Mouse (Mus musculus): ENCODE measurements around the gene Bche. TPM values are rescaled to one million over a fixed set of nuclear protein-coding genes. Genes with fewer than 3 reads are reported as not detected.

Bche gene
- 1.7 and 1.9 TPM in 2 replicates for polyA plus RNA-seq (2012; rRNA removed)

- peak within 1 kb of the TSS; percentile 24 for H3K4me3 ChIP-seq (ENCODE audit: insufficient read depth, low read length)
- H3K4me1 ChIP-seq (ENCODE audit: control insufficient read depth, insufficient read depth, low read length), result no peaks in the 10 kb centered on the region
- TF ChIP-seq POLR2A (IDR thresholded peaks at IDR 0.05; ENCODE audit: extremely low read depth, insufficient read depth, low read length), result no peak
- no peak within 1 kb of the TSS for H3K27ac ChIP-seq (ENCODE audit: insufficient read depth, low read length)
Measured at GRCm38 (mm10) chr3:73708410-73708714, at the start of gene Bche. Gene Bche (minus strand): TSS chr3:73708415.

- no peak for TF ChIP-seq POLR2A (IDR thresholded peaks at IDR 0.05; ENCODE audit: extremely low read depth, insufficient read depth, low read length)
- TF ChIP-seq CTCF (IDR thresholded peaks at IDR 0.05; ENCODE audit: extremely low read depth, insufficient read depth, low read length), result no peak
- no peak overlapping the region for H3K27ac ChIP-seq (ENCODE audit: insufficient read depth, low read length)
- H3K4me3 ChIP-seq (ENCODE audit: insufficient read depth, low read length), result no peak overlapping the region
- H3K4me1 ChIP-seq (ENCODE audit: control insufficient read depth, insufficient read depth, low read length), result no peaks in the 10 kb centered on the region
Measured at GRCm38 (mm10) chr3:73741998-73742397, 33.8 kb upstream of the Bche start.

GRCm38 (mm10) chr3:73731677-73732076, 23.5 kb upstream of the Bche start:
- Histone ChIP-seq H3K4me1 (ENCODE audit: control insufficient read depth, insufficient read depth, low read length) (no peaks in the 10 kb centered on the region; the same call in 1 of the 2 replicates), H3K4me3 (ENCODE audit: insufficient read depth, low read length) (no peak overlapping the region), H3K27ac (ENCODE audit: insufficient read depth, low read length) (no peak overlapping the region)
- TF ChIP-seq CTCF (IDR thresholded peaks at IDR 0.05; ENCODE audit: extremely low read depth, insufficient read depth, low read length) (no peak), POLR2A (IDR thresholded peaks at IDR 0.05; ENCODE audit: extremely low read depth, insufficient read depth, low read length) (no peak)

DNA sequence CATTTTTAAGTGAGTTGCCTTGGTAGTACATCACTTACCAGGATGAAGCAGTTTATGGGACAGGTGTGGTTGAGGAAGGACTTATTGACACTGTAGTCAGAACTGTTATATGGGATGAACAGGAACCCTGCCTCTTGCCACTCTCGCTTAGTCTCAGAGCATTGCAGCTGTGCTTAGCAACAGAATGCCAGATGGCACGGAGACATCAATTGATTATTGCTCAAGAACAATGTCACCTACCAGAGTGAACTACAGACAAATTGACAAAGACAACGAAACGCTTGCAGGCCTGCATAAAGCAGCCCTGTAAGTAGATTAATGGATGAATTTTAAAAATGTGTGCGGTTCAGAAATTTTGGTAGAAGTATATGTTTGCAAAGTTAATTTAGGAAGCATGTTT, 21.3 kb upstream of the Bche start:
- no peaks in the 10 kb centered on the region; the same call in 1 of the 2 replicates for H3K4me1 ChIP-seq (ENCODE audit: control insufficient read depth, insufficient read depth, low read length)
- no peak overlapping the region for H3K27ac ChIP-seq (ENCODE audit: insufficient read depth, low read length)
- no peak for TF ChIP-seq CTCF (IDR thresholded peaks at IDR 0.05; ENCODE audit: extremely low read depth, insufficient read depth, low read length)
- no peak for TF ChIP-seq POLR2A (IDR thresholded peaks at IDR 0.05; ENCODE audit: extremely low read depth, insufficient read depth, low read length)
- no peak overlapping the region for H3K4me3 ChIP-seq (ENCODE audit: insufficient read depth, low read length)

GRCm38 (mm10) chr3:73725711-73726110, 17.5 kb upstream of the Bche start:
- H3K27ac ChIP-seq (ENCODE audit: insufficient read depth, low read length), result no peak overlapping the region
- TF ChIP-seq POLR2A (IDR thresholded peaks at IDR 0.05; ENCODE audit: extremely low read depth, insufficient read depth, low read length) (no peak), CTCF (IDR thresholded peaks at IDR 0.05; ENCODE audit: extremely low read depth, insufficient read depth, low read length) (no peak)
- H3K4me3 ChIP-seq (ENCODE audit: insufficient read depth, low read length), result no peak overlapping the region
- H3K4me1 ChIP-seq (ENCODE audit: control insufficient read depth, insufficient read depth, low read length), result no peaks in the 10 kb centered on the region; the same call in 1 of the 2 replicates

GRCm38 (mm10) chr3:73724869-73725268, 16.7 kb upstream of the Bche start:
- no peak overlapping the region for H3K4me3 ChIP-seq (ENCODE audit: insufficient read depth, low read length)
- no peaks in the 10 kb centered on the region; the same call in 1 of the 2 replicates for H3K4me1 ChIP-seq (ENCODE audit: control insufficient read depth, insufficient read depth, low read length)
- TF ChIP-seq POLR2A (IDR thresholded peaks at IDR 0.05; ENCODE audit: extremely low read depth, insufficient read depth, low read length) (no peak), CTCF (IDR thresholded peaks at IDR 0.05; ENCODE audit: extremely low read depth, insufficient read depth, low read length) (no peak)
- no peak overlapping the region for H3K27ac ChIP-seq (ENCODE audit: insufficient read depth, low read length)

DNA sequence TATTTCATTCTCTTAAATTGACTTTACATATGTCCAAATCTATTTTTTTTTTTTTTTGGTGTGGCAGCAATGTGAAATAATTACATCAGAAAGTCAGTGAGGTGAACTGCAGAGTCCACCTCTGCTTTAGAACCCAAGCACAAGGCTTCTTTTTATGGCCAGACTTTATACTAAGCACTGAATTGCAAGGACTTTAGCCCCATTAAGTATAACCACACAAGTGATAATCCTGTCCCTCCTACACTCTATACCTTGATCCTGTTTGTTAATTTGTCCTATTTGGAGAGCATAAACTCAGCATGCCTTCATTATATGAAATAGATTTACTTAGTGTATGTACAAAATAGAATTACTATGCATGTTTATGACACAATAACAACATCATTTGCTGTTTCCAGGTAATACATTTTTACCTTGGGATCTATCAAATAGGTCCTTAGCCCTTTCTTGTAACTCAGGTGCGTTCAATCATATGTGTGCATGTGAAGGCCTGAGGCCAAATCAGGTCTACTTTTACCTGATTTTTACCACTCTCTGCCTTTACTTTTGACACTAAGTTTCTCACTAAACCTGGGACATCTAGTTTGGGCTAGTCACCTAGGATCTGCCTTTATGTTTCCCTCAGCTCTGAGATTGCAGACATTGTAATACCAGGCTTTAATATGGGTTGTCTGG, 9.5 kb upstream of the Bche start:
- TF ChIP-seq POLR2A (IDR thresholded peaks at IDR 0.05; ENCODE audit: extremely low read depth, insufficient read depth, low read length), result no peak
- no peak for TF ChIP-seq CTCF (IDR thresholded peaks at IDR 0.05; ENCODE audit: extremely low read depth, insufficient read depth, low read length)

GRCm38 (mm10) chr3:73709871-73710270, 1.7 kb upstream of the Bche start:
- H3K27ac ChIP-seq (ENCODE audit: insufficient read depth, low read length), result no peak overlapping the region
- no peak for TF ChIP-seq POLR2A (IDR thresholded peaks at IDR 0.05; ENCODE audit: extremely low read depth, insufficient read depth, low read length)

More for the DNA sequence above, 9.5 kb upstream of the Bche start:
- Histone ChIP-seq H3K4me1 (ENCODE audit: control insufficient read depth, insufficient read depth, low read length) (no peaks in the 10 kb centered on the region), H3K4me3 (ENCODE audit: insufficient read depth, low read length) (no peak overlapping the region), H3K27ac (ENCODE audit: insufficient read depth, low read length) (no peak overlapping the region)

DNA sequence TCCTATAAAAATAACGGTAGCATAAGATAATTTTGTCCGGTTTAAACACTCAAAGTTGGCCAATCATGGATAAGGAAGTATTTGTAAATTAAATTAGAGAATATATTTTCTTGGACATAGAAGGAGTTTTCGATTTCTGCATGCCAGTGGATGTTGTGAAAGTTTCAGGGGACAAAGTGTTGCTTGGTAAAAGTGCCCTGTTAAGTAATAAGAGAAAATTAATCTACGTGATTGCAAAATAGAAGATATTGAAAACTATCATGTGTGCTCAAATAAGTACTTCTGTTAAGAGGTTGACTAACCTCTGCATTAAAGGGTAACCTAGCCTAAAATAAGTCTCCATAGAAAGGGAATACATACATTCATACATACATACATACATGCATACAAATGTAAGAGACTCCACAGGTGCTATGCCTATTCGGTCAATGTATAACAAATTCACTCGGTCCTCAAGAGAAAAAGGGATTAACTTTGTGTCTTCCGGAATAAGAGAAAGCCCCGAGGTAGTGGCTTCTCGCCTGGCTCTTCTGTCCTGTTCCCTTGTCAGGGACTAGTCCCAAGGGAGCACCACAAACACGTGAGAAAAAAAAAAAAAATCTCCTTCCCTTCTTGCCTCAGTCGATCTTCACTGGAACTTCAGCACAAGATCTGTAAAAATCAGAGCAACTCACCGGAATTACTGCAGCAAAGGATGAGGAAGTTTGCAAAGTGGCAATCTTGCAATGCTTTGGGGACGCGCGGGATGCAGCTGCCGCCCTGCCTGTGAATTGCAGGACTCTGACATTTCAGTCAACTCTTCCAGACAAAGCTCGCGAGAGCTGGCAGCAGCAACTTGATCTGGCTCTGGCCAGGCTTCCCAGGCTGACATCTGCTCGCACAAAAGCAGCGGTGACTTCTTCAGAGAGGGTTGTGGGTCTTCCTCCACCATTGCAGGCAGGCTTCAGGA, 480 bp downstream of the Bche start:
- Histone ChIP-seq H3K27ac (ENCODE audit: insufficient read depth, low read length) (no peak overlapping the region), H3K4me1 (ENCODE audit: control insufficient read depth, insufficient read depth, low read length) (no peaks in the 10 kb centered on the region), H3K4me3 (ENCODE audit: insufficient read depth, low read length) (peak overlapping the region; percentile 24)
- TF ChIP-seq POLR2A (IDR thresholded peaks at IDR 0.05; ENCODE audit: extremely low read depth, insufficient read depth, low read length) (no peak), CTCF (IDR thresholded peaks at IDR 0.05; ENCODE audit: extremely low read depth, insufficient read depth, low read length) (no peak)

More at GRCm38 (mm10) chr3:73709871-73710270, 1.7 kb upstream of the Bche start:
- no peaks in the 10 kb centered on the region for H3K4me1 ChIP-seq (ENCODE audit: control insufficient read depth, insufficient read depth, low read length)
- H3K4me3 ChIP-seq (ENCODE audit: insufficient read depth, low read length), result no peak overlapping the region

GRCm38 (mm10) chr3:73706544-73706943, 1.7 kb downstream of the Bche start:
- Histone ChIP-seq H3K27ac (ENCODE audit: insufficient read depth, low read length) (no peak overlapping the region), H3K4me1 (ENCODE audit: control insufficient read depth, insufficient read depth, low read length) (no peaks in the 10 kb centered on the region), H3K4me3 (ENCODE audit: insufficient read depth, low read length) (no peak overlapping the region)
- TF ChIP-seq CTCF (IDR thresholded peaks at IDR 0.05; ENCODE audit: extremely low read depth, insufficient read depth, low read length) (no peak), POLR2A (IDR thresholded peaks at IDR 0.05; ENCODE audit: extremely low read depth, insufficient read depth, low read length) (no peak)

Data from cortical plate, adult 2 months (tissue).